Mouse (Mus musculus) forebrain, embryonic 13.5 days (tissue): ENCODE data around the gene Eri3. TPM values are rescaled to one million over a fixed set of nuclear protein-coding genes. Genes with fewer than 3 reads are reported as not detected.

Source experiments
- ATAC-seq: fragments of 200-750 bp; cut with Nextera tagmentation; 2 replicates; pipeline ENCODE4 v1.8.0; 2017
- H3K27ac ChIP-seq: fragments of 300-500 bp; sonication (generic); 2 replicates; pipeline ENCODE4 v1.5.1; 2015; ENCODE audit warnings: inconsistent platforms, mild to moderate bottlenecking, moderate library complexity
- H3K27me3 ChIP-seq: fragments of 300-500 bp; sonication (generic); 2 replicates; pipeline ENCODE4 v1.6.1; 2015; ENCODE audit warnings: mild to moderate bottlenecking, inconsistent platforms
- H3K36me3 ChIP-seq: fragments of 300-500 bp; sonication (generic); 2 replicates; pipeline ENCODE4 v1.6.1; 2015; ENCODE audit warnings: mild to moderate bottlenecking, inconsistent platforms; ENCODE audit not compliant: poor library complexity, severe bottlenecking
- H3K4me1 ChIP-seq: fragments of 300-500 bp; sonication (generic); 2 replicates; pipeline ENCODE4 v1.6.1; 2015; ENCODE audit warnings: inconsistent platforms
- H3K4me2 ChIP-seq: fragments of 300-500 bp; sonication (generic); 2 replicates; pipeline ENCODE4 v1.6.1; 2015; ENCODE audit warnings: inconsistent platforms, mild to moderate bottlenecking, moderate library complexity
- H3K4me3 ChIP-seq: fragments of 300-500 bp; sonication (generic); 2 replicates; pipeline ENCODE4 v1.5.1; 2015; ENCODE audit warnings: mild to moderate bottlenecking, inconsistent platforms
- H3K9ac ChIP-seq: fragments of 300-500 bp; sonication (generic); 2 replicates; pipeline ENCODE4 v1.6.1; 2015; ENCODE audit warnings: mild to moderate bottlenecking, inconsistent platforms
- H3K9me3 ChIP-seq: fragments of 300-500 bp; sonication (generic); replicated peaks from 2 replicates; pipeline ENCODE4 v1.6.1; 2016; ENCODE audit warnings: inconsistent platforms
- WGBS: fragments of 180-500 bp; shearing (Covaris S2); methylation state at CpG from one replicate; pipeline ENCODE4 v1.1.7; 2015; 5-methylcytosine and 5-hydroxymethylcytosine counted together
- polyA plus RNA-seq: library from polyadenylated mRNA; unstranded; fragments of >200 nt; fragmentation: Nextera tagmentation; extraction: Ambion mirVana; gene quantifications from 2 replicates; pipeline ENCODE4 v1.2.1, GENCODE M21; 2015

Eri3 gene
- polyA plus RNA-seq, 1 experiment from 2014 or later = 188 TPM

DNA sequence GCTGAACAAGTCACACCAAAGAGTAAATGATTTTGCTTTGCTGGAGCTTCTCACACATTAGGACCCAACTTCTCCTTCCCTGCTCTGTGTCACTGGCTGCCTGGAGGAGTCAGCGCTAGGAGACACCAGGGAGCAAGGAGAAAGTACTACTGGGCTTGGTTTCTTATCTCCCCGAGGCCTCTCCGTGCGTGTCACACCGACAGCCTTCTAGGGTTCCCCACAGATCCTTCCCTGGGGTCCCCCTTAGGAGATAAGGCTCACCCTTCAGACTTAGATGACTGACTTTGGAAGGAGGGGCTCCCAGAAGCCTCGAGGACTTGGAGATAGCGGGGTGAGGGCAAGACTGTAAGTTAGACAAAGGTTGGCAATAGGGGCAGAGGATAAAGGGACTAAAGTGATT is 84.5 kb downstream of the Eri3 start:
- H3K9me3 ChIP-seq = no peaks in the 10 kb centered on the region
- no peak for ATAC-seq
- 0 out of 2 replicates have a peak, but pooled peaks cover 3% of the 10 kb centered on the region for H3K36me3 ChIP-seq
- H3K27me3 ChIP-seq = no peaks in the 10 kb centered on the region; the same call in 1 of the 2 replicates
- H3K27ac ChIP-seq = no peak overlapping the region
- H3K4me2 ChIP-seq = no peak overlapping the region
- H3K9ac ChIP-seq = no peak overlapping the region
- H3K4me1 ChIP-seq = peaks cover 39% of the 10 kb centered on the region
- 97% methylated on average over 7 of the region's 7 CpGs for WGBS
- no peak overlapping the region for H3K4me3 ChIP-seq

DNA sequence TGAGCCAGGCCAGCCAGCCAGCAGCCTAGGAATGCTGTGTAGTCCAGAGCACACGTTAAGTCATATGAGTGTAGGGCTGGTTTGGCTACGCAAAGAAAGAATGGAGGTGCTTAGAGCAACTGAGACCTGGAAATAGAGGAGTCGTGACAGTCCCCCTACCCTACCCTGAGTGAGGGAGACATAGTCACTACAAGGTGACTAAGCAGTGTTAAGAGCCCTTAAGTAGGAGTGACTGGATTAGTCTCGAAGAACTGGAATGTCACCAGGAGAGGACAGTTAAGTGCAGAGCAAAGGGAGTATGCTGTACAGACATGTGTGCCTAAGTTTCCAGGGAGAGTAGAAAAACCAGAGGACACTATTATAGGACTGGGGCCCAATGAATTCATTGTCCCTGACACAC is 86.0 kb downstream of the Eri3 start:
- 80% methylated on average over 4 of the region's 4 CpGs for WGBS
- Histone ChIP-seq H3K4me1 (peaks cover 33% of the 10 kb centered on the region), H3K27me3 (no peaks in the 10 kb centered on the region; the same call in 1 of the 2 replicates), H3K27ac (peak overlapping the region; percentile 65; the same call in 1 of the 2 replicates), H3K9me3 (no peaks in the 10 kb centered on the region), H3K4me2 (no peak overlapping the region), H3K4me3 (no peak overlapping the region), H3K9ac (peak overlapping the region; percentile 51; the same call in 1 of the 2 replicates), H3K36me3 (peaks cover 8% of the 10 kb centered on the region)
- ATAC-seq = no peak

DNA sequence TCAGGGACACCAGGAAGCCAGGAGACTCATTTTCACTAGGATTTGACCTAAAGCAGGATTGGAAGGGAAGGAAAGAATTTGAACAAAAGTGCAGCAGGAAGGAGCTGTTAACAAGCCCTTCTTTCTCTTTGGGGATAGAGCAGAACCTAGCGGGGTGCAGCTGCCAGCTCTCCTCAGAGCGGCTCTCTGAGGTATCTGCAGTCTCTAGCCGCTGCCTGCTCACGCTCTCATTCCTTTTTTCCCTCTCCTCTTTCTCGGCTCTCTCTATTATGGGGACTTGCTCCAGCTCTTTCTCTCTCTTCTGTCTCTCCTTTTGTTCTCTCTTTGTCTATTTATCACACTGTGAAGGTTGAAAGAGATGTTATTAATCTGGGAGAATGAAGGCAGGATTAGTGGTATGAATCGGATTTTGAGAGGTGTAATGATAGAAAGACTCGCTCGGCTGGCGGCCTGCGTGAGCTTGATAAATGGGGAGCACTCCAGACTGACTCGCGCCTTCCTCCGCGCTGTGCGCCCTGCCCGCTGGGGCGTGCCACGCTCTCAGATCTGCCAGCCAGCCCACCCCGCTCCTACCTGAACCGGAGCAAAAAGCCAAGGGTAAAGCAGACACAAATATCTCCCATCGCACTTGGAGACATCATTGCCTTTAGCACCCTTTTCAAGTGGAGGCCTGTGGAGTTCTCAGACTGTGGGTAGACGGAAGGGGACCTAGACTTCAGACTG is 86.9 kb downstream of the Eri3 start:
- WGBS = 7% methylated on average over 22 of the region's 22 CpGs
- no peaks in the 10 kb centered on the region for H3K9me3 ChIP-seq
- H3K4me2 ChIP-seq = peak overlapping the region; percentile 34
- H3K4me1 ChIP-seq = peaks cover 33% of the 10 kb centered on the region
- H3K9ac ChIP-seq = peak overlapping the region; percentile 51
- H3K27ac ChIP-seq = peak overlapping the region; percentile 65
- H3K4me3 ChIP-seq = no peak overlapping the region
- peaks cover 11% of the 10 kb centered on the region for H3K36me3 ChIP-seq
- no peaks in the 10 kb centered on the region; the same call in 1 of the 2 replicates for H3K27me3 ChIP-seq
- ATAC-seq = peak; percentile 80

DNA sequence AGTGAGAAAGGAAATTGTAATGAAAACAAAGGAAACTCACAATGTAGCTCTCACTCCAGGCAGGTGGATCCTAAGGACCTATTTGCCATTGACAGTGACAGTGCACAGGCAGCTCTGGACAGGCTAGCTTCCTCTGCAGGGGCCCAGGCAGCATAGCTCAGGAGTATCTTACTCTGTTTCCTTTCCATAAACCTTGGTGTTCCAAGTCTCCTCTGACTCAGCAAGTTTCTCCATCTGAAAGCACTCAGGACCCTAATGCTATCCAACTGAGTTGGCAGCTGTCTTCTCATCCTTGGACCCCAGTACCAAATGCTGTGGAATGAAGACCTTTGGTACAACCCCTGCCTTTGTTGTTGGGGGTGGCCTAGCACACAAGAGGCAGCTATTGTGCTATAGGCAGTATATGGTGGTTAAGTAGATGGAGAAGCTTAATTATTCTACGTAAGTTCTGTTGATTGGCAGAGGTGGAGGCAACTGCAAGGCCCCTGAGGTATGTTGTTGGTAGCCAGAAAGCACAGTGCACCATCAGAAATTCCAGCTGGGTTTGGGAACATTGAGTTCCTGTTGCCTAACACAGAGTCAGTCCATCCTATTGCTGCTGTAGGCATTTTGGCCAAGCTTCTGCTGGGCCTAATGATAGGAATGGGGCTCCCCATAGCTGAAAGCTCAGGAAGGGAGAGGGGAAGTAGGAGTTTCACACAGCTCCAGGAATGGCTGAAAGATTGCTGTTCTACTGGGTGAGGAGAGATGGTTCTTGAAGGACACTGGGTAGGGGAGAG is 90.9 kb downstream of the Eri3 start:
- ATAC-seq = no peak
- Histone ChIP-seq H3K4me2 (no peak overlapping the region), H3K27ac (no peak overlapping the region)

DNA sequence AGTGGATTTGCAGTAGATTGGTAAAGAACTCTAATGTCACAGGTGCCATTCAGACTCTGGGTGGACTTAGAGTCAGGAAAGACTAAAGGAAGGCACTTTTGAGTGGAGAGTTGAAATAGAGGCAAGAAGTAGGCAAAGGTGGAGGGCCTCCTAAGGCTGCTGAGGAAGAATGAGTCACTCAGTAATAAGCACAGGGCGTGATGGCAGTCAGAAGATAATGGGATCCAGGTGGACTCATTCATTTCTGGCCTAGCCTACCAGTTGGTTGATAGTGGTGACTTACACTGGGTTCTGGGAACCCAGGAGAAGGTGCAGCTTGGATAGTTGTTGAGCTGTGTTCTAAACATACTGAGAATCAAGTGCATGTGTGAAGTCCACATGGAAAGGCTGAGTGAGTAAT is 91.6 kb downstream of the Eri3 start:
- Histone ChIP-seq H3K9me3 (no peaks in the 10 kb centered on the region), H3K27ac (no peak overlapping the region), H3K4me3 (no peak overlapping the region), H3K27me3 (no peaks in the 10 kb centered on the region; the same call in 1 of the 2 replicates), H3K4me1 (peaks cover 42% of the 10 kb centered on the region), H3K36me3 (peaks cover 8% of the 10 kb centered on the region), H3K9ac (no peak overlapping the region), H3K4me2 (no peak overlapping the region)
- 93% methylated on average over 1 of the region's 1 CpGs for WGBS
- ATAC-seq = no peak

More for the DNA sequence above, 90.9 kb downstream of the Eri3 start:
- Histone ChIP-seq H3K4me1 (peaks cover 42% of the 10 kb centered on the region), H3K9ac (no peak overlapping the region), H3K36me3 (peaks cover 8% of the 10 kb centered on the region), H3K27me3 (no peaks in the 10 kb centered on the region; the same call in 1 of the 2 replicates), H3K4me3 (no peak overlapping the region), H3K9me3 (no peaks in the 10 kb centered on the region)
- WGBS = 92% methylated on average over 1 of the region's 1 CpGs

DNA sequence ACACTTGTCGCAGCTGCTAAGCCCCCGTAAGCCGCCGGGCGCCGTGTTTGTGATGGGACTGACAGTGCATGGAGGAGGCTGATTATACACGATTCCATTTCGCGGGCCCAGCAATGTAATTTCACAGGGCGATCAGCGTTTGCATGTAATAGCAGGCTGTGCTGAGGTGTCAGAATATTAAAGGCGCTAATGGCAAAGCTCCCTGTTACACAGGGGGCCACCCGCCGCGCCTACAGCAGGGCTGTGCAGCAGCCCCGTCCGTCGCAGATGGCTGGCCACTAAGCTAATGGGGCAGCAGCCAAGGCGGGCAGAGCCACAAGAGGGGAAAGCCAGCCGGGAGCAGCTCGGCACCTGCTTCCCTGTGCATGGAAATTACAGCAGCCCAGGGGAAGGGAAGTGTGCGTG is 94.9 kb downstream of the Eri3 start:
- WGBS = 13% methylated on average over 22 of the region's 22 CpGs
- peak overlapping the region; percentile 51 for H3K9ac ChIP-seq
- peaks cover 11% of the 10 kb centered on the region for H3K36me3 ChIP-seq
- H3K4me3 ChIP-seq = no peak overlapping the region; the same call in 1 of the 2 replicates
- ATAC-seq = peak; percentile 88
- H3K9me3 ChIP-seq = no peaks in the 10 kb centered on the region
- H3K27ac ChIP-seq = peak overlapping the region; percentile 88
- no peaks in the 10 kb centered on the region for H3K27me3 ChIP-seq
- H3K4me2 ChIP-seq = peak overlapping the region; percentile 45
- H3K4me1 ChIP-seq = peaks cover 59% of the 10 kb centered on the region

DNA sequence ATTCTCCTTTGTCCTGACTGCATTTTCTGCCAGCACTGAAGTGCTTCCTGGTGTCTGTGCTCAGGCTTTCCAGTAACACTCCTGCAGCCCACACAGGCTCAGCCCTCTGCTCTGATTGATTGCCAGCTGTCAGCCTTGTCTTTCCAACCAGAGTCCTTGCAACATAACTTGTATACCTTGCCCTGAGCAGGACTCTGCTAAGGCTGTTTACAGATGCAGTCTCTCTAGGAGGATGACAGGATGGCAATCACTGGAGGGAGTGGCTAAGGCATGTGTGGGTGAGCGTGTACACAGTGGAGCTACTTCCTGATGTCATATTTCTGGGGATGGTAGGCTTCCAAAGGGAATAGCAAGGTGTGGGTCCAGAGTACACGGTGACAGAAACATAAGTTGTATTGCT is 95.7 kb downstream of the Eri3 start:
- H3K27ac ChIP-seq = peak overlapping the region; percentile 88
- WGBS = 57% methylated on average over 2 of the region's 2 CpGs
- H3K4me1 ChIP-seq = peaks cover 65% of the 10 kb centered on the region
- peak overlapping the region; percentile 51 for H3K9ac ChIP-seq
- H3K27me3 ChIP-seq = no peaks in the 10 kb centered on the region
- ATAC-seq = peak; percentile 5; the same call in 1 of the 2 replicates
- no peaks in the 10 kb centered on the region for H3K9me3 ChIP-seq
- no peak overlapping the region for H3K4me2 ChIP-seq
- H3K4me3 ChIP-seq = no peak overlapping the region
- peaks cover 10% of the 10 kb centered on the region for H3K36me3 ChIP-seq

DNA sequence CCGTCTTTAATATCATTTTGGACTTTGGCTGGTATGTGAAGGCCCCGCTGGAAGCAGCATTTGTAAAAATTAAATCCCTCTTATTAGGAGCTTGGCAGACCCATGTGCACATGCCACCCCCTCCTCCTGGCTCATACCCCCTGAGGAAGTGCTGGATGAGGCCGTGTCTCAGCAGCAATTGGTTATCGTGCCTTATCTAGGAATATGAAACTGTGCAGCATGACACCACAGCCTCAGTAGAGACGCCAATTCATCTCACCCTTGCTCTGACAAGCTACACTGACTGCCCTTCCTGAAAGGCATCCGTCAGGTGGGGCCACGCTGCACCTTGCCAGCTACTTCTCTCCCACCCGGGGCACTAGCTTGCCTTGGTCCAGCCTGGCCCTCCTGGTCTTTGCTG is 96.3 kb downstream of the Eri3 start:
- H3K4me1 ChIP-seq = peaks cover 70% of the 10 kb centered on the region
- no peaks in the 10 kb centered on the region for H3K27me3 ChIP-seq
- H3K9me3 ChIP-seq = no peaks in the 10 kb centered on the region
- H3K27ac ChIP-seq = peak overlapping the region; percentile 88
- ATAC-seq = no peak
- 36% methylated on average over 8 of the region's 8 CpGs for WGBS
- H3K36me3 ChIP-seq = 0 out of 2 replicates have a peak, but pooled peaks cover 4% of the 10 kb centered on the region
- H3K4me2 ChIP-seq = peak overlapping the region; percentile 25
- H3K4me3 ChIP-seq = no peak overlapping the region
- peak overlapping the region; percentile 51 for H3K9ac ChIP-seq

DNA sequence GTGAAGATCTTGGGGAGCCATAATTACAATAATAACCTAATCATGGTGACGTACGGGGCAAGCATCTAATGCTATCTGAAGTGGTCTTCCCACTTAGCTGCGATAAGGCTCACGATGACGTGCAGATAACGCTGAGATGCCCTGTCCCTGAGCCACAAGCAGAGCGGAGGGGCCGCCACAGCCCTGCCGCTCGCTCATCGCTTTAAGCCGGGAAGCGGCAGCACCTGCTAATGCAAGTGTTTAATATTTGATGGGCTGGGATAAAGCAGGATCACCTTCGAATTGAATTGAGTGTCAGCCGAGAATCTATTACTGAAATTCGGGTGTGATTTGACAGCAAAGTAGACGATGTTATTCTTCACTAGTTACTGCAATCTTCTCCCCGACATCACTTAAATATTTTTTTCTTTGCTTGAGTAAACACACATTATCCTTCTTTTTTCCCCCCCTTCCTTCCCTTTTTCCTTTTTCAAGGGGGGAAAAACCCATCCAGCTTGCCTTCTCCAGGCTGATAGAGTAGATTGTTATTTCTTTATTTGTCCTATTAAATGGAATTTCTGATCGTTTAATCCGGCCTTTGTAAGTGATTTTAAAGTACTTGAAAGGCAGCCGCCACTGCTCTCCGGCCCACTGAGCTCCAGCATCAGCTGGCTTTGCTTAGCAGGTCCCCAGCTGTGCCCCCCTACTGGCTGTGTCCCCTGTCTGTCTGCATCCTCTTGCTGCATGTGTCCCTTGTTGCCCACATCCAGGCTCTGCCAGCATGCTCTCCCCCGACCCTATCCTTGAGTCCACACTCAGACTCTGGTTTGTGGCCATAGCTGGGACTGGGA is 97.0 kb downstream of the Eri3 start:
- H3K4me3 ChIP-seq = no peak overlapping the region
- no peaks in the 10 kb centered on the region for H3K9me3 ChIP-seq
- 0 out of 2 replicates have a peak, but pooled peaks cover 4% of the 10 kb centered on the region for H3K36me3 ChIP-seq
- H3K27me3 ChIP-seq = no peaks in the 10 kb centered on the region
- H3K4me2 ChIP-seq = peak overlapping the region; percentile 25
- H3K9ac ChIP-seq = peak overlapping the region; percentile 51
- ATAC-seq = no peak
- peak overlapping the region; percentile 88 for H3K27ac ChIP-seq
- WGBS = 18% methylated on average over 23 of the region's 23 CpGs
- peaks cover 77% of the 10 kb centered on the region for H3K4me1 ChIP-seq

DNA sequence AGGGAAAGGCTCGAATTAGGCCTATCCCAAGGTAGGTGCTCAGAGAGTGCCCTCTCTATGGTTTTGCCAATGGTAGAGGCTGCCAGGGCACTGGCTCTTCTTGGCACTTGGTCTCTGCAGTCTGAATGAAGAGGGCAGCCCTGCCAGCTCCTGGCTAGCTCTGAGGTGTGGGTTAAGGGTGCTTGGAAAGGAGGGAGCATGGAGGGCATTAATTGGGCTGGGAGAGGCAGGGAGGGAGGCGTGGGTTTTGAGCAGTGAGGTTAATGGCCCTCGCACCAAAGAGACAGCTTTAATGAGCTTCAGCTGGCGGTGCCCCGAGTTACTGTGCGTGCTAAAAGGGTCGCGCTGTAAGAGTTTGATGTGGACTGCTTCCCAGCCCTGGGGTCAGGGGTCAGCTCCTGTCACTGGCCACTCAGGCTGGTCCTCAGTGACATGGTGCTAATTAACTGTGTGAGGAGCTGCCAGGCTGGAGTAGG is 101.5 kb downstream of the Eri3 start:
- peak; percentile 54 for ATAC-seq
- Histone ChIP-seq H3K9me3 (no peaks in the 10 kb centered on the region), H3K27ac (peak overlapping the region; percentile 60), H3K4me3 (no peak overlapping the region), H3K27me3 (no peaks in the 10 kb centered on the region), H3K4me2 (no peak overlapping the region), H3K9ac (no peak overlapping the region), H3K36me3 (0 out of 2 replicates have a peak, but pooled peaks cover 4% of the 10 kb centered on the region), H3K4me1 (peaks cover 89% of the 10 kb centered on the region)
- 8% methylated on average over 8 of the region's 8 CpGs for WGBS

DNA sequence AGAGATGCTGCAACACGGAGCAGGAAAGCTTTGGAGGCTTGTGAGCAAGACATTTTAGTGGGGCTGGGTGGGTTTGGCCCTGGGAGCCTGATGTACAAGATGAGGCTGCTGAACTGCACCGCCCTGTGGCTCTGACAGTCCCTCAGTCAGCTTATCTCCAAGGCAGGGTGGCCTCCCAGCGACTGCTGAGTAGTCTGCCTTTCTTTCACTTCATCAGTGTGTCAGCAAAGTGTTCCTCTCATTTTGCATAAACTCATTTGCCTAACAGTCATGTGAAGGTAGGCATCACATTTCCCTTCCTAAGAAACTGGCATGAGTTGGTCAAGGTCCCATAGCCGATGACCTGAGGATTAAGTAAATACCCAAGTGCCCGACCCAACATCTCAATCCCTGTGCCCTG is 102.6 kb downstream of the Eri3 start:
- ATAC-seq = no peak
- H3K4me2 ChIP-seq = no peak overlapping the region
- H3K36me3 ChIP-seq = 0 out of 2 replicates have a peak, but pooled peaks cover 4% of the 10 kb centered on the region
- no peak overlapping the region; the same call in 1 of the 2 replicates for H3K27ac ChIP-seq
- peaks cover 89% of the 10 kb centered on the region for H3K4me1 ChIP-seq
- no peaks in the 10 kb centered on the region for H3K27me3 ChIP-seq
- no peak overlapping the region for H3K9ac ChIP-seq
- 52% methylated on average over 5 of the region's 5 CpGs for WGBS
- no peak overlapping the region for H3K4me3 ChIP-seq
- no peaks in the 10 kb centered on the region for H3K9me3 ChIP-seq
